Mouse (Mus musculus) small intestine, adult 2 months (tissue): ENCODE results near the gene Olfr957. TPM values are rescaled to one million over a fixed set of nuclear protein-coding genes. Genes with fewer than 3 reads are reported as not detected.

Experiments
- H3K27ac ChIP-seq: fragments of 200-500 bp; 2 replicates; pipeline ENCODE4 v1.5.1; 2012; ENCODE audit warnings: low read depth, low read length, control low read depth, inconsistent platforms; ENCODE audit not compliant: insufficient read depth
- H3K27me3 ChIP-seq: fragments of 200-500 bp; 2 replicates; pipeline ENCODE4 v1.6.1; 2012; ENCODE audit warnings: mild to moderate bottlenecking, moderate library complexity, low read length, inconsistent platforms; ENCODE audit not compliant: control insufficient read depth, insufficient read depth
- H3K36me3 ChIP-seq: fragments of 200-500 bp; 2 replicates; pipeline ENCODE4 v1.6.1; 2012; ENCODE audit warnings: mild to moderate bottlenecking, low read length, control low read depth, inconsistent platforms; ENCODE audit not compliant: control insufficient read depth, insufficient read depth
- H3K4me1 ChIP-seq: fragments of 200-500 bp; 2 replicates; pipeline ENCODE4 v1.6.1; 2012; ENCODE audit warnings: low read length, inconsistent platforms, mixed read lengths; ENCODE audit not compliant: control insufficient read depth, insufficient read depth, insufficient read length
- H3K4me3 ChIP-seq: fragments of 200-500 bp; 2 replicates; pipeline ENCODE4 v1.5.1; 2012; ENCODE audit warnings: low read depth, mild to moderate bottlenecking, control low read depth, inconsistent platforms, low read length, moderate library complexity
- CTCF ChIP-seq: fragments of 200-500 bp; IDR thresholded peaks from 2 replicates; pipeline ENCODE4 v1.5.1; 2012; ENCODE audit warnings: low read depth, mild to moderate bottlenecking, control low read depth, inconsistent platforms, low read length, moderate library complexity, mixed read lengths; ENCODE audit not compliant: insufficient replicate concordance, insufficient read length; ENCODE audit errors: extremely low read depth
- POLR2A ChIP-seq: fragments of 200-500 bp; IDR thresholded peaks from 2 replicates; pipeline ENCODE4 v1.6.1; 2012; ENCODE audit warnings: low read depth, mild to moderate bottlenecking, control low read depth, inconsistent platforms, low read length, moderate library complexity
- WGBS: fragments of 180-500 bp; shearing (Covaris S2); methylation state at CpG from one replicate; pipeline ENCODE4 v1.1.7; 2018; 5-methylcytosine and 5-hydroxymethylcytosine counted together
- polyA plus RNA-seq: library from polyadenylated mRNA; depleted of rRNA; stranded (reverse); fragments of >200 nt; gene quantifications from 2 replicates; pipeline ENCODE4 v1.2.3, GENCODE M21; 2012; rRNA removed

Gene Olfr957
- polyA plus RNA-seq, 1 experiment, result not detected

- no peak overlapping the region for H3K27ac ChIP-seq
- H3K27me3 ChIP-seq, result no peaks in the 10 kb centered on the region
- H3K36me3 ChIP-seq, result no peaks in the 10 kb centered on the region
- WGBS, result 83% methylated on average over 9 of the region's 9 CpGs
- TF ChIP-seq POLR2A, result no peak
- no peak overlapping the region for H3K4me3 ChIP-seq
- no peaks in the 10 kb centered on the region for H3K4me1 ChIP-seq
Measured at GRCm38 (mm10) chr9:39509412-39509811, 6.2 kb downstream of the Olfr957 start.

GRCm38 (mm10) chr9:39508998-39509397 lies 6.6 kb downstream of the Olfr957 start:
- no peaks in the 10 kb centered on the region for H3K36me3 ChIP-seq
- WGBS, result 9% methylated on average over 6 of the region's 6 CpGs
- H3K27me3 ChIP-seq, result no peaks in the 10 kb centered on the region
- no peaks in the 10 kb centered on the region for H3K4me1 ChIP-seq
- H3K4me3 ChIP-seq, result no peak overlapping the region
- TF ChIP-seq CTCF (no peak), POLR2A (no peak)
- no peak overlapping the region for H3K27ac ChIP-seq

- 88% methylated on average over 2 of the region's 2 CpGs for WGBS
- no peak within 1 kb of the TSS for H3K27ac ChIP-seq
- TF ChIP-seq CTCF, result no peak
- TF ChIP-seq POLR2A, result no peak
Measured at GRCm38 (mm10) chr9:39493895-39494294, 21.7 kb downstream of the Olfr957 start, which contains the start of gene Olfr44. Gene Olfr44, minus strand, starts transcription at chr9:39493995.

GRCm38 (mm10) chr9:39471844-39472243 lies 43.8 kb downstream of the Olfr957 start, which contains the start of gene Olfr955:
Gene Olfr955, minus strand, starts transcription at chr9:39471944.
- Histone ChIP-seq H3K4me3 (no peak within 1 kb of the TSS), H3K36me3 (no peaks in the 10 kb centered on the region), H3K27ac (no peak within 1 kb of the TSS), H3K27me3 (no peaks in the 10 kb centered on the region), H3K4me1 (no peaks in the 10 kb centered on the region)
- WGBS, result 38% methylated on average over 1 of the region's 1 CpGs
- TF ChIP-seq CTCF, result no peak
- TF ChIP-seq POLR2A, result no peak

More at GRCm38 (mm10) chr9:39493895-39494294, 21.7 kb downstream of the Olfr957 start, which contains the start of gene Olfr44:
- Histone ChIP-seq H3K36me3 (no peaks in the 10 kb centered on the region), H3K27me3 (no peaks in the 10 kb centered on the region), H3K4me3 (no peak within 1 kb of the TSS), H3K4me1 (no peaks in the 10 kb centered on the region)

Other genes with a start within 250 kb of the Olfr957 start
- not detected in 2 replicates for gene Olfr945, start 239.0 kb downstream of the Olfr957 start, polyA plus RNA-seq
- not detected in 2 replicates for gene Olfr948, start 189.8 kb downstream of the Olfr957 start, polyA plus RNA-seq
- gene Olfr951, start 128.4 kb downstream of the Olfr957 start, polyA plus RNA-seq, result not detected in 2 replicates
- gene Olfr952, start 88.7 kb downstream of the Olfr957 start, polyA plus RNA-seq, result not detected in 2 replicates
- gene Olfr954, start 59.1 kb downstream of the Olfr957 start, polyA plus RNA-seq, result not detected in 2 replicates
- not detected in 2 replicates for gene Olfr955, start 43.9 kb downstream of the Olfr957 start, polyA plus RNA-seq
- not detected in 2 replicates for gene Olfr44, start 21.8 kb downstream of the Olfr957 start, polyA plus RNA-seq
- not detected in 2 replicates for gene Olfr958, start 38.2 kb upstream of the Olfr957 start, polyA plus RNA-seq
- gene Olfr959, start 59.8 kb upstream of the Olfr957 start, polyA plus RNA-seq, result not detected in 2 replicates
- 0.22 and 0.74 TPM in 2 replicates for gene AW551984, start 88.6 kb upstream of the Olfr957 start, polyA plus RNA-seq
- not detected in 2 replicates for gene Olfr148, start 94.8 kb upstream of the Olfr957 start, polyA plus RNA-seq
- gene Olfr960, start 105.6 kb upstream of the Olfr957 start, polyA plus RNA-seq, result not detected in 2 replicates
- not detected in 2 replicates for gene Olfr961, start 129.3 kb upstream of the Olfr957 start, polyA plus RNA-seq
- gene Olfr963, start 151.4 kb upstream of the Olfr957 start, polyA plus RNA-seq, result not detected in 2 replicates
- not detected in 2 replicates for gene Olfr149, start 191.3 kb upstream of the Olfr957 start, polyA plus RNA-seq
- not detected in 2 replicates for gene Olfr965, start 195.5 kb upstream of the Olfr957 start, polyA plus RNA-seq
- not detected in 2 replicates for gene Olfr150, start 215.2 kb upstream of the Olfr957 start, polyA plus RNA-seq
- not detected in 2 replicates for gene Olfr967, start 230.4 kb upstream of the Olfr957 start, polyA plus RNA-seq